Mouse (Mus musculus): ENCODE results near the gene C87436. TPM values are rescaled to one million over a fixed set of nuclear protein-coding genes. Genes with fewer than 3 reads are reported as not detected.

Gene C87436
- polyA plus RNA-seq, 1 experiment from 2014 or later: 19.2 TPM

DNA sequence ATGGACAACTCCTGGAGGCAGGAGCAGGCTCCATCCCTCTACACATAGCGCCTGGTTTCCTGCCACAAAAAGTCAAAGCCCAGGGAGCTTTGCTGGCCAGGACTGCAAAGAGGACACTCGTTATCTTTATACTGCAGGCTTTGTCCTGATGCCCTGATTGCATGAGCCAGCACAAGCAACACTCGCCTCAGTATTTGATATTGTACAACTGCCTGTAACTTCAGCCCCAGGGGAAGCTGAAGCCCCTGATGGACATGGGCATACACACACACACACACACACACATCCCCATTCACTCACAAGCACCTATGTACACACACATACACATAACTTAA, 71.7 kb downstream of the C87436 start:
- Histone ChIP-seq H3K4me2 (replicated peaks) (no peak overlapping the region), H3K4me3 (replicated peaks; ENCODE audit: low read length) (no peak overlapping the region), H3K9me3 (ENCODE audit: control insufficient read depth, low read length) (no peaks in the 10 kb centered on the region), H3K36me3 (replicated peaks; ENCODE audit: control insufficient read depth, insufficient read depth) (no peaks in the 10 kb centered on the region), H3K9ac (no peak overlapping the region), H3K4me1 (replicated peaks; ENCODE audit: control insufficient read depth, insufficient read depth, low read length) (no peaks in the 10 kb centered on the region), H3K27ac (no peak overlapping the region), H3K27me3 (ENCODE audit: control insufficient read depth, insufficient read depth, low read length) (no peaks in the 10 kb centered on the region)
- no peak for DNase-seq (ENCODE audit: low spot score)
- 70% methylated on average over 3 of the region's 3 CpGs for WGBS
- no peak for ATAC-seq (ENCODE audit: low FRiP score)

DNA sequence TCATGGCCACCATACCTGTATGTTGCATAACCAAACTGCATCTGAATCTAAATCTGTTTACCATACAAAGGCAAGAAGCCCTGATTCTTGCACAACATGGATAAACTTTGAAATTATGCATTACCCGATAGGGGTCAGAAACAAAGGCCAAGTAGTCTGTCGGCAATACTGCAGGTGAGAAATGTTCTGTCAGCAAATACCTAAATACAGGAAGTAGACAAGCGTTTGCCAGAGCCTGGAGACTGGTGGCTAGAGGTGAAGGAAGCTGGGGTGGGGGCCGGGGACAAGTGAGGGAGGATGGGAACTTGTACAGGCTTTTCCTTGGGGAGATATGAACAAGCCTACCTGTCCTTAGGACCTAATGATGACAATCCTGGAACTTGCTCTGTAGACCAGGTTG, 72.8 kb downstream of the C87436 start:
- no peaks in the 10 kb centered on the region for H3K36me3 ChIP-seq (replicated peaks; ENCODE audit: control insufficient read depth, insufficient read depth)
- WGBS: 84% methylated on average over 4 of the region's 4 CpGs

DNA sequence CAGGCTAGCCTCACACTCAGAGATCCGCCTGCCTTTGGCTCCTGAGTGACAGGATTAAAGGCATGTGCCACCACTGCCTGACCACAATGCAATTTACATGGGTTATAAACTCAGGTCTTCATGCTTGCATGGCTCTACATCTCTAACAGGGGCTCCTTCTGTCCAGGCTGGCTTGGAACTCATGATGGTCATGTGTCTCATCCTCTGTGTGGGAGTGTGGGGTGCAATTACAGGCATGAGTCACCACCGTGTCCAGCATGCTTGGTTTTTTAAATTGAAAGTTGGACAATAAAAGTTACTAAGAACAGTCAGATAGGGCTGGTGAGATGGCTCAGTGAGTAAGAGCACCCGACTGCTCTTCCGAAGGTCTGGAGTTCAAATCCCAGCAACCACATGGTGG, 75.1 kb downstream of the C87436 start:
- Histone ChIP-seq H3K9me3 (ENCODE audit: control insufficient read depth, low read length) (no peaks in the 10 kb centered on the region), H3K27me3 (ENCODE audit: control insufficient read depth, insufficient read depth, low read length) (no peaks in the 10 kb centered on the region), H3K36me3 (replicated peaks; ENCODE audit: control insufficient read depth, insufficient read depth) (no peaks in the 10 kb centered on the region), H3K4me3 (replicated peaks; ENCODE audit: low read length) (no peak overlapping the region), H3K9ac (no peak overlapping the region), H3K4me2 (replicated peaks) (no peak overlapping the region), H3K4me1 (replicated peaks; ENCODE audit: control insufficient read depth, insufficient read depth, low read length) (no peaks in the 10 kb centered on the region), H3K27ac (no peak overlapping the region)
- ATAC-seq (ENCODE audit: low FRiP score) (no peak), DNase-seq (ENCODE audit: low spot score) (no peak)
- 93% methylated on average over 4 of the region's 4 CpGs for WGBS

More for the DNA sequence above, 72.8 kb downstream of the C87436 start:
- Histone ChIP-seq H3K9me3 (ENCODE audit: control insufficient read depth, low read length) (no peaks in the 10 kb centered on the region), H3K4me1 (replicated peaks; ENCODE audit: control insufficient read depth, insufficient read depth, low read length) (no peaks in the 10 kb centered on the region), H3K4me2 (replicated peaks) (no peak overlapping the region), H3K9ac (no peak overlapping the region), H3K27me3 (ENCODE audit: control insufficient read depth, insufficient read depth, low read length) (no peaks in the 10 kb centered on the region), H3K4me3 (replicated peaks; ENCODE audit: low read length) (no peak overlapping the region), H3K27ac (no peak overlapping the region)
- ATAC-seq (ENCODE audit: low FRiP score): no peak
- no peak for DNase-seq (ENCODE audit: low spot score)

DNA sequence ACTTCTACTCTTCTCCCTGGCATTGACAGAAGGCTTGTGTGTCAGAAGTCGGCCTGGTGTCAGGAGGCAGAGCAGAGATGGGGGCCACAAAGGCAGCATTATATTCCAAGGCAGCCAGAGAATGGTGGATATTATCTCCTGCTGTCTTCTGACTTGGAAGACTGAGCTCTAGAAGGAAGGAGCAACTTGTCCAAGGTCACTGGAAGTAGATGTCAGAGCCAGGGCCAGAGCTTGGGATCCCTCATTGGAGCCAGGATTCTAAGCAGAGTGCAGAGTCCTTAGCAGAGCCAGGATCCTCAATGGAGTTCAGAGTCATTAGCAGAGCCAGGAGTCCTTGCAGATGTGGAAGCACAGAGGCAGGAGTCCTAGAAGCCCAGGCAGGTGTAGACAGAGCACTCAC, 77.8 kb downstream of the C87436 start:
- H3K36me3 ChIP-seq (replicated peaks; ENCODE audit: control insufficient read depth, insufficient read depth): peaks cover 3% of the 10 kb centered on the region
- WGBS: 79% methylated on average over 1 of the region's 1 CpGs
- H3K4me1 ChIP-seq (replicated peaks; ENCODE audit: control insufficient read depth, insufficient read depth, low read length): no peaks in the 10 kb centered on the region
- DNase-seq (ENCODE audit: low spot score) (no peak), ATAC-seq (ENCODE audit: low FRiP score) (no peak)
- H3K27ac ChIP-seq: no peak overlapping the region
- H3K4me2 ChIP-seq (replicated peaks): no peak overlapping the region
- H3K9ac ChIP-seq: no peak overlapping the region
- H3K27me3 ChIP-seq (ENCODE audit: control insufficient read depth, insufficient read depth, low read length): no peaks in the 10 kb centered on the region
- H3K9me3 ChIP-seq (ENCODE audit: control insufficient read depth, low read length): no peaks in the 10 kb centered on the region
- no peak overlapping the region for H3K4me3 ChIP-seq (replicated peaks; ENCODE audit: low read length)

DNA sequence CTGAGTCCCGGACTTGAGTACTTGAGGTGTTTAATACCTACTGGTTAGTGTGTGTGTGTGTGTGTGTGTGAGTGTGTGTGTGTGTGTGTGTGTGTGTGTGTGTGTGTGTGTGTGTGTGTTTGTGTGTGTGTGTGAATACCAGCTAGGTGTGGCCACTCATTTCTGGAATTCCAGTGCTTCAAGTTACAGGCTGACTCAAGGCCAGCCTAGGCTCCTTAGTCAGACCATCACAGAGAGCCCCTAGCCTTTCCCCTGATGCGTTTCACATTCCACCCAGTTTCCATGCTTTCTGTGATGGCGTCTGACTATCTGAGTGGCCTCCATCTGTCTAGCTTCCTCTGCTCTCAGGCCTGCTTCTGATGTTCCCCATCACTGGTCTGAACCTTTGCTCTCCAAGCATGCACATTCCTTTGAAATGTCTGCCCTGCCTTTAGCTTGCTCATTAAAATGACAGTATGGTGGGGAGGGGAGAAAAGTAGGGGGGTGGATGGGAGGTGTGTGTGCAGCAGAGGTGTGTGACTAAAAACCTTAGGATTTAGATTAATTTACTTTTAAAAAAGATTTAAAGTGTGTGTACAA, 81.7 kb downstream of the C87436 start:
- Histone ChIP-seq H3K4me3 (replicated peaks; ENCODE audit: low read length) (no peak overlapping the region), H3K9ac (no peak overlapping the region), H3K27me3 (ENCODE audit: control insufficient read depth, insufficient read depth, low read length) (no peaks in the 10 kb centered on the region), H3K9me3 (ENCODE audit: control insufficient read depth, low read length) (no peaks in the 10 kb centered on the region), H3K4me2 (replicated peaks) (no peak overlapping the region), H3K27ac (no peak overlapping the region), H3K36me3 (replicated peaks; ENCODE audit: control insufficient read depth, insufficient read depth) (peaks cover 21% of the 10 kb centered on the region), H3K4me1 (replicated peaks; ENCODE audit: control insufficient read depth, insufficient read depth, low read length) (peaks cover 16% of the 10 kb centered on the region)
- DNase-seq (ENCODE audit: low spot score) (no peak), ATAC-seq (ENCODE audit: low FRiP score) (no peak)
- 78% methylated on average over 3 of the region's 3 CpGs for WGBS

DNA sequence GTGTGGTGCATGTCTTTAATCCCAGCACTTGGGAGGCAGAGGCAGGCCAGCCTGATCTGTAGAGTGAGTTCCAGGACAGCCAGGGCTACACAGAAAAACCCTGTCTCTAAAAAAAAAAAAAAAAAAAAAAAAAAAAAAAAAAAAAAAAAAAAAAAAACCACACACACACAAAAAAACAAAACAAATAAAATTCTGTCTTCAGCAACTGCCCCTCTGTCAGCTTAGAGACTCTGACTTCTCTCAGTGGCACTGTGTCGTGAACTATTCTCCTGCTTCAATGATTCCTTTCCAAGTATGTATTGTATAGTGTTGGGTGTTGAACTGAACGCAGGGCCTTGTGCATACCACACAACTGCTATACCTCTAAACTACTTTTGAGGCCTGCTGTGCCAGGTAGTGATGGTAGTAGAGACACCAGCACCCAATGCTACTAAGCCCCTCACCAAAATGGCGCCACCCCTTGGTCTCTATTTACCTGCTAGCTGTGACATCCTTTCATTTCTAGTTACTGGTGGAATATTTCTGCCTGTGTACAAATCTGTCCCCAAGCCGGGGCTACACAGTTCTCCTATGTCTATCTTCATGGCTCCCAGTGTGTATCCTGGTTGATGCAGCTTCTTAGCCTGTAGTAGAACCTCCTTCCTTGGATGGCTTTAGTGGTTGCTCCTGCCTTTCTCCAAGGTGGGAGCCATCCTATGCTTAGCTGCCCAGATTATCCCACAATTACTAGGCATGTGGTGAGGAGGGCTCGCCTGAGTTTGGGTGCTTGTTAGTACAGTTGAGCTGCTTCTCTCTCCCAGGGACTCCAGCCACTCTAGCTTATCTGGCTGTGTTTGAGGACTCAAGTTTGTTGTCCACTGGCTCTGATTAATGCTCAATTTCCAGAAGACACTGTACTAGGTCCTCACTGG, 84.1 kb downstream of the C87436 start:
- Histone ChIP-seq H3K4me3 (replicated peaks; ENCODE audit: low read length) (no peak overlapping the region), H3K9me3 (ENCODE audit: control insufficient read depth, low read length) (no peaks in the 10 kb centered on the region), H3K9ac (peak overlapping the region; percentile 90; the same call in 1 of the 2 replicates), H3K4me2 (replicated peaks) (peak overlapping the region; percentile 99), H3K36me3 (replicated peaks; ENCODE audit: control insufficient read depth, insufficient read depth) (peaks cover 21% of the 10 kb centered on the region), H3K27me3 (ENCODE audit: control insufficient read depth, insufficient read depth, low read length) (no peaks in the 10 kb centered on the region), H3K4me1 (replicated peaks; ENCODE audit: control insufficient read depth, insufficient read depth, low read length) (peaks cover 17% of the 10 kb centered on the region), H3K27ac (no peak overlapping the region)
- ATAC-seq (ENCODE audit: low FRiP score) (no peak), DNase-seq (ENCODE audit: low spot score) (no peak)
- 83% methylated on average over 5 of the region's 5 CpGs for WGBS

Other genes with a start within 250 kb of the C87436 start
- gene Tgfa, start 243.2 kb upstream of the C87436 start, polyA plus RNA-seq (2014; fragmentation: Nextera tagmentation; extraction: Ambion mirVana): 23.1 and 27.2 TPM in 2 replicates
- gene Fam136a, start 72.7 kb upstream of the C87436 start, polyA plus RNA-seq (2014; fragmentation: Nextera tagmentation; extraction: Ambion mirVana): 114 and 115 TPM in 2 replicates
- 345 and 410 TPM in 2 replicates for gene Snrpg, start 67.1 kb upstream of the C87436 start, polyA plus RNA-seq (2014; fragmentation: Nextera tagmentation; extraction: Ambion mirVana)
- 94.9 and 99.9 TPM in 2 replicates for gene Pcyox1, start 41.2 kb upstream of the C87436 start, polyA plus RNA-seq (2014; fragmentation: Nextera tagmentation; extraction: Ambion mirVana)
- gene Tia1, start 34.2 kb upstream of the C87436 start, polyA plus RNA-seq (2014; fragmentation: Nextera tagmentation; extraction: Ambion mirVana): 267 and 306 TPM in 2 replicates
- gene Gm44790, start 11.7 kb upstream of the C87436 start, polyA plus RNA-seq (2014; fragmentation: Nextera tagmentation; extraction: Ambion mirVana): not detected in 2 replicates
- 313 and 316 TPM in 2 replicates for gene Pcbp1, start 87.9 kb downstream of the C87436 start, polyA plus RNA-seq (2014; fragmentation: Nextera tagmentation; extraction: Ambion mirVana)
- gene Asprv1, start 189.8 kb downstream of the C87436 start, polyA plus RNA-seq (2014; fragmentation: Nextera tagmentation; extraction: Ambion mirVana): 0.26 and 0.86 TPM in 2 replicates
- 16.6 and 19.6 TPM in 2 replicates for gene Mxd1, start 230.8 kb downstream of the C87436 start, polyA plus RNA-seq (2014; fragmentation: Nextera tagmentation; extraction: Ambion mirVana)
- 95.1 and 99.1 TPM in 2 replicates for gene Snrnp27, start 246.1 kb downstream of the C87436 start, polyA plus RNA-seq (2014; fragmentation: Nextera tagmentation; extraction: Ambion mirVana)

All from hindbrain, embryonic 14.5 days (tissue).